Comparison of ENCODE assay signal across 16 mouse cellular contexts in the genomic region with DNA sequence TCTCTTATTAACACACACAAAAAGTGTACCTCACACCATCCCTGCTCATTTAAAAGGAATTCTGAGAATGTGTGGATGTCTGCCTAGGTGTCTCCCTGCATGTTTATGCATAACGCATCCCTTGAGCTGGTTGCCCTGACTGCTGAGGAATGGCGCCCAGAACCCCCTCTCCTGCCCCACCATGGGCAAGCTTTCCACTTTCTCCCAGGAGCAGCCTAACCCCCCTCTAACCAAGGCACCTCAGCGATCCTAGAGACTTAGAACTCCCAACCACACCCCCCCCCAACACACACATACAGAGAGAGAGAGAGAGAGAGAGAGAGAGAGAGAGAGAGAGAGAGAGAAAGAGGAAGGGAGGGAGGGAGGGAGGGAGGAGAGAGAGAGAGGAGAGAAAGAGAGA. TPM values are rescaled to one million over a fixed set of nuclear protein-coding genes. Genes with fewer than 3 reads are reported as not detected.
A peak's percentile ranks its signal among the peaks of the same experiment; 100 is the strongest.
DNase-seq lines count a peak whose midpoint lies in the region; ATAC-seq and TF ChIP-seq lines count a peak whose summit lies in the region.
"Had no signal": no experiment of that assay in that cellular context is flagged by ENCODE, and none has a peak within 500 bp of the region (broad histone marks: within the 10 kb centered on the region; RNA-seq: fewer than 3 reads in every experiment).

No protein-coding gene starts in this region.

- no peaks in the 10 kb centered on the region for H3K36me3 ChIP-seq in heart, embryonic 12.5 days
- H3K36me3 ChIP-seq in embryonic facial prominence, embryonic 11.5 days (replicated peaks; ENCODE audit: control insufficient read depth, insufficient read depth, low read depth, low read length) = no peaks in the 10 kb centered on the region
- no peaks in the 10 kb centered on the region for H3K36me3 ChIP-seq in limb, embryonic 14.5 days (ENCODE audit: control insufficient read depth, insufficient read depth, low read length)
- no peaks in the 10 kb centered on the region for H3K36me3 ChIP-seq in hindbrain, embryonic 14.5 days (replicated peaks; ENCODE audit: control insufficient read depth, insufficient read depth)
- H3K36me3 ChIP-seq: G1E had no signal

- H3K4me3 ChIP-seq in heart, embryonic 12.5 days = no peak overlapping the region
- H3K4me3 ChIP-seq in embryonic facial prominence, embryonic 11.5 days (ENCODE audit: low read depth, low read length) = no peak overlapping the region
- no peak overlapping the region for H3K4me3 ChIP-seq in limb, embryonic 14.5 days (replicated peaks; ENCODE audit: low read length)
- no peak overlapping the region for H3K4me3 ChIP-seq in hindbrain, embryonic 14.5 days (replicated peaks; ENCODE audit: low read length)

- no peaks in the 10 kb centered on the region for H3K27me3 ChIP-seq in heart, embryonic 12.5 days (replicated peaks)
- H3K27me3 ChIP-seq in embryonic facial prominence, embryonic 11.5 days (ENCODE audit: control insufficient read depth, insufficient read depth, low read length) = no peaks in the 10 kb centered on the region
- no peaks in the 10 kb centered on the region for H3K27me3 ChIP-seq in limb, embryonic 14.5 days (ENCODE audit: control insufficient read depth, insufficient read depth, low read length)
- no peaks in the 10 kb centered on the region for H3K27me3 ChIP-seq in hindbrain, embryonic 14.5 days (ENCODE audit: control insufficient read depth, insufficient read depth, low read length)

- no peak for DNase-seq in heart, postnatal 36 days
- DNase-seq in 3T3-L1 (ENCODE audit: low read depth, low spot score) = peak; percentile 60
- DNase-seq in embryonic facial prominence, embryonic 11.5 days (ENCODE audit: low spot score) = no peak
- DNase-seq in limb, embryonic 14.5 days (ENCODE audit: low spot score) = no peak
- DNase-seq in adrenal gland, postnatal 10 days = no peak
- no peak for DNase-seq in left cerebral cortex, postnatal 10 days (ENCODE audit: extremely low spot score in 1 of 2, low spot score in 2 of 2)
- no peak for DNase-seq in hindbrain, embryonic 14.5 days (ENCODE audit: low spot score)
- DNase-seq: right cerebral cortex, postnatal 4 days had no signal

- WGBS in heart, embryonic 12.5 days = 58% methylated on average over 3 of the region's 3 CpGs
- 40% methylated on average over 3 of the region's 3 CpGs for WGBS in embryonic facial prominence, embryonic 11.5 days
- 17% methylated on average over 3 of the region's 3 CpGs for WGBS in limb, embryonic 14.5 days
- 56% methylated on average over 3 of the region's 3 CpGs for WGBS in hindbrain, embryonic 14.5 days

- intact Hi-C loops in heart, postnatal 36 days (cut with DNase I) = loop anchor here (5.0 kb wide), 1 partner anchor 84 kb away; the partner anchor contains the start of gene Mmaa
- intact Hi-C loops in left cerebral cortex, postnatal 10 days (cut with DNase I) = no loop called here

- peak overlapping the region; percentile 72; the same call in 1 of the 2 replicates for H3K4me2 ChIP-seq in heart, embryonic 12.5 days
- no peak overlapping the region for H3K4me2 ChIP-seq in embryonic facial prominence, embryonic 11.5 days (ENCODE audit: low read depth, low read length)
- H3K4me2 ChIP-seq in limb, embryonic 14.5 days (replicated peaks; ENCODE audit: low read depth, low read length, severe bottlenecking) = no peak overlapping the region; the same call in 1 of the 2 replicates
- no peak overlapping the region for H3K4me2 ChIP-seq in hindbrain, embryonic 14.5 days (replicated peaks)

- no peaks in the 10 kb centered on the region for H3K9me3 ChIP-seq in heart, embryonic 12.5 days (replicated peaks)
- no peaks in the 10 kb centered on the region for H3K9me3 ChIP-seq in embryonic facial prominence, embryonic 11.5 days (replicated peaks; ENCODE audit: control insufficient read depth, low read length)
- H3K9me3 ChIP-seq in limb, embryonic 14.5 days (ENCODE audit: control insufficient read depth, low read length) = no peaks in the 10 kb centered on the region
- H3K9me3 ChIP-seq in hindbrain, embryonic 14.5 days (ENCODE audit: control insufficient read depth, low read length) = no peaks in the 10 kb centered on the region
- H3K9me3 ChIP-seq: G1E had no signal

- no peak for TF ChIP-seq POLR2A in limb, embryonic 14.5 days (IDR thresholded peaks at IDR 0.05; ENCODE audit: borderline replicate concordance, extremely low read depth, insufficient read depth, insufficient read length)

- peak overlapping the region; percentile 90 for H3K27ac ChIP-seq in heart, embryonic 12.5 days (ENCODE audit: poor library complexity, severe bottlenecking)
- peak overlapping the region; percentile 95 for H3K27ac ChIP-seq in embryonic facial prominence, embryonic 11.5 days (replicated peaks; ENCODE audit: low read depth, low read length)
- H3K27ac ChIP-seq in limb, embryonic 14.5 days (replicated peaks; ENCODE audit: low read depth, low read length) = peak overlapping the region; percentile 98
- no peak overlapping the region for H3K27ac ChIP-seq in hindbrain, embryonic 14.5 days
- H3K27ac ChIP-seq: liver, embryonic 14.5 days had no signal

- no peak overlapping the region for H3K9ac ChIP-seq in heart, embryonic 12.5 days
- no peak overlapping the region for H3K9ac ChIP-seq in embryonic facial prominence, embryonic 11.5 days (replicated peaks; ENCODE audit: low read length)
- no peak overlapping the region for H3K9ac ChIP-seq in limb, embryonic 14.5 days (ENCODE audit: low read depth, low read length, severe bottlenecking)
- H3K9ac ChIP-seq in hindbrain, embryonic 14.5 days = no peak overlapping the region
- H3K9ac ChIP-seq: liver, embryonic 14.5 days had no signal

- H3K4me1 ChIP-seq in heart, embryonic 12.5 days (replicated peaks) = peaks cover 40% of the 10 kb centered on the region
- H3K4me1 ChIP-seq in embryonic facial prominence, embryonic 11.5 days (ENCODE audit: control insufficient read depth, insufficient read depth, low read length) = peaks cover 4% of the 10 kb centered on the region
- H3K4me1 ChIP-seq in limb, embryonic 14.5 days (ENCODE audit: control insufficient read depth, insufficient read depth, low read length) = peaks cover 44% of the 10 kb centered on the region
- H3K4me1 ChIP-seq in hindbrain, embryonic 14.5 days (replicated peaks; ENCODE audit: control insufficient read depth, insufficient read depth, low read length) = peaks cover 22% of the 10 kb centered on the region

- no peak for ATAC-seq in heart, embryonic 12.5 days (ENCODE audit: insufficient number of reproducible peaks, low FRiP score)
- ATAC-seq in embryonic facial prominence, embryonic 11.5 days (replicated peaks; ENCODE audit: insufficient number of reproducible peaks, low FRiP score, low TSS enrichment, low read depth) = no peak
- ATAC-seq in limb, embryonic 14.5 days (ENCODE audit: low FRiP score, low read depth) = no peak
- no peak for ATAC-seq in hindbrain, embryonic 14.5 days (ENCODE audit: low FRiP score)
- ATAC-seq: activated CD4-positive, CD25-positive, alpha-beta regulatory T cell, adult 4 months had no signal

RNA-seq across cellular contexts. Expression of gene 1700011L22Rik, which starts 40.2 kb away (rescaled TPM):
- not detected in 2 replicates for polyA plus RNA-seq in heart, embryonic 12.5 days (2016; fragmentation: Nextera tagmentation; extraction: Ambion mirVana)
- total RNA-seq in heart, postnatal 36 days (2021) = not detected
- polyA plus RNA-seq in embryonic facial prominence, embryonic 11.5 days (2014; fragmentation: Nextera tagmentation; extraction: Ambion mirVana) = not detected in 2 replicates
- not detected in 2 replicates for polyA plus RNA-seq in limb, embryonic 14.5 days (2012; rRNA removed)
- polyA plus RNA-seq in limb, embryonic 14.5 days (2014; fragmentation: Nextera tagmentation; extraction: Ambion mirVana) = not detected in 2 replicates
- not detected for total RNA-seq in adrenal gland, postnatal 10 days (2021)
- total RNA-seq in left cerebral cortex, postnatal 10 days (2021) = not detected
- not detected in 2 replicates for polyA plus RNA-seq in hindbrain, embryonic 14.5 days (2014; fragmentation: Nextera tagmentation; extraction: Ambion mirVana)
- total RNA-seq: G1E; layer of hippocampus, adult 18-20 months; left cerebral cortex, adult 8-10 months had no signal
- polyA plus RNA-seq: activated CD4-positive, CD25-positive, alpha-beta regulatory T cell, adult 4 months; cortical plate, adult 2 months; G1E; liver, embryonic 14.5 days; midbrain, embryonic 11.5 days had no signal
